Mouse (Mus musculus): ENCODE measurements around the gene Sfn. TPM values are rescaled to one million over a fixed set of nuclear protein-coding genes. Genes with fewer than 3 reads are reported as not detected.

The Sfn gene
- polyA plus RNA-seq, 1 experiment from 2014 or later = 9.0 TPM

GRCm38 (mm10) chr4:133567251-133567650 is 34.7 kb downstream of the Sfn start:
- Histone ChIP-seq H3K4me3 (no peak overlapping the region), H3K4me1 (no peaks in the 10 kb centered on the region)
- WGBS = 33% methylated on average over 8 of the region's 8 CpGs

GRCm38 (mm10) chr4:133563123-133563571 is 38.8 kb downstream of the Sfn start:
- Histone ChIP-seq H3K4me3 (no peak overlapping the region), H3K4me1 (no peaks in the 10 kb centered on the region), H3K27ac (no peak overlapping the region), H3K27me3 (ENCODE audit: poor library complexity, severe bottlenecking) (0 out of 2 replicates have a peak, but pooled peaks cover 2% of the 10 kb centered on the region), H3K9me3 (peaks cover 7% of the 10 kb centered on the region; the same call in 1 of the 2 replicates), H3K36me3 (replicated peaks) (no peaks in the 10 kb centered on the region)
- DNase-seq (ENCODE audit: extremely low spot score, low spot score) = no peak
- 82% methylated on average over 11 of the region's 11 CpGs for WGBS

More at GRCm38 (mm10) chr4:133567251-133567650, 34.7 kb downstream of the Sfn start:
- H3K27ac ChIP-seq = no peak overlapping the region
- DNase-seq (ENCODE audit: extremely low spot score, low spot score) = no peak
- no peaks in the 10 kb centered on the region for H3K27me3 ChIP-seq (ENCODE audit: poor library complexity, severe bottlenecking)
- H3K9me3 ChIP-seq = peaks cover 7% of the 10 kb centered on the region; the same call in 1 of the 2 replicates
- no peaks in the 10 kb centered on the region for H3K36me3 ChIP-seq (replicated peaks)

DNA sequence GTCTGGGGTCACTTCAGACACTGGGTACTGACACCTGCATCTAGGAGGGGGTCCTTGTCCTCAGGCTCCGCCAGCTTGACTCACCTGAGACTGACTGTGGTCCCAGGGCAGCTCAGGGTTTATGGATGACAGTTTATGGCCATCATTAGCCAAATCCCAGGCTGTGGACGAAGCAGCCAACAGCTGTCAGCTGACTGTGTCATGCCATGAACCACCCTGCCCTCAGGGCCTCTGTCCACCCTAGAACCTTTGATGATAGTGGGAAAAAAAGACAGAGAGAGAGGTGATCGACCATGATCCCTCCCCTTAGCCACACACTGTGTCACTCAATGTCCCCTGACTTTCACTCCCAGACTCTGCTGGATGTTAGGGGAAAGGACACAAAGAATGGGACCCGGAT is 40.3 kb downstream of the Sfn start:
- H3K4me3 ChIP-seq = no peak overlapping the region
- H3K27ac ChIP-seq = no peak overlapping the region
- 0 out of 2 replicates have a peak, but pooled peaks cover 2% of the 10 kb centered on the region for H3K27me3 ChIP-seq (ENCODE audit: poor library complexity, severe bottlenecking)
- DNase-seq (ENCODE audit: extremely low spot score, low spot score) = no peak
- H3K9me3 ChIP-seq = peaks cover 7% of the 10 kb centered on the region; the same call in 1 of the 2 replicates
- no peaks in the 10 kb centered on the region for H3K36me3 ChIP-seq (replicated peaks)
- 76% methylated on average over 4 of the region's 4 CpGs for WGBS
- peaks cover 5% of the 10 kb centered on the region for H3K4me1 ChIP-seq

GRCm38 (mm10) chr4:133559846-133560245 is 42.1 kb downstream of the Sfn start:
- DNase-seq (ENCODE audit: extremely low spot score, low spot score) = no peak
- Histone ChIP-seq H3K27ac (no peak overlapping the region), H3K27me3 (ENCODE audit: poor library complexity, severe bottlenecking) (0 out of 2 replicates have a peak, but pooled peaks cover 2% of the 10 kb centered on the region), H3K9me3 (peaks cover 7% of the 10 kb centered on the region; the same call in 1 of the 2 replicates), H3K4me3 (no peak overlapping the region), H3K4me1 (peaks cover 5% of the 10 kb centered on the region), H3K36me3 (replicated peaks) (no peaks in the 10 kb centered on the region)
- 77% methylated on average over 4 of the region's 4 CpGs for WGBS

GRCm38 (mm10) chr4:133557041-133557717 is 44.8 kb downstream of the Sfn start:
- DNase-seq (ENCODE audit: extremely low spot score, low spot score) = no peak
- Histone ChIP-seq H3K4me3 (no peak overlapping the region), H3K27ac (no peak overlapping the region), H3K9me3 (no peaks in the 10 kb centered on the region), H3K4me1 (peaks cover 5% of the 10 kb centered on the region), H3K36me3 (replicated peaks) (no peaks in the 10 kb centered on the region), H3K27me3 (ENCODE audit: poor library complexity, severe bottlenecking) (peaks cover 18% of the 10 kb centered on the region; the same call in 1 of the 2 replicates)
- WGBS = 40% methylated on average over 10 of the region's 10 CpGs

- Histone ChIP-seq H3K4me3 (no peak overlapping the region), H3K4me1 (peaks cover 5% of the 10 kb centered on the region), H3K27me3 (ENCODE audit: poor library complexity, severe bottlenecking) (peaks cover 16% of the 10 kb centered on the region; the same call in 1 of the 2 replicates), H3K27ac (no peak overlapping the region), H3K36me3 (replicated peaks) (no peaks in the 10 kb centered on the region), H3K9me3 (no peaks in the 10 kb centered on the region)
- 80% methylated on average over 19 of the region's 19 CpGs for WGBS
- no peak for DNase-seq (ENCODE audit: extremely low spot score, low spot score)
Measured at GRCm38 (mm10) chr4:133553448-133554330, 48.3 kb downstream of the Sfn start.

- no peak for DNase-seq (ENCODE audit: extremely low spot score, low spot score)
- no peak within 1 kb of the TSS for H3K4me3 ChIP-seq
- H3K36me3 ChIP-seq (replicated peaks) = no peaks in the 10 kb centered on the region
- peaks cover 16% of the 10 kb centered on the region; the same call in 1 of the 2 replicates for H3K27me3 ChIP-seq (ENCODE audit: poor library complexity, severe bottlenecking)
- H3K9me3 ChIP-seq = no peaks in the 10 kb centered on the region
- H3K4me1 ChIP-seq = peaks cover 5% of the 10 kb centered on the region
- no peak within 1 kb of the TSS for H3K27ac ChIP-seq
- 76% methylated on average over 10 of the region's 10 CpGs for WGBS
Measured at GRCm38 (mm10) chr4:133552768-133553447, 49.1 kb downstream of the Sfn start, which contains the start of gene Nr0b2. Gene Nr0b2, plus strand, starts transcription at chr4:133553376.

DNA sequence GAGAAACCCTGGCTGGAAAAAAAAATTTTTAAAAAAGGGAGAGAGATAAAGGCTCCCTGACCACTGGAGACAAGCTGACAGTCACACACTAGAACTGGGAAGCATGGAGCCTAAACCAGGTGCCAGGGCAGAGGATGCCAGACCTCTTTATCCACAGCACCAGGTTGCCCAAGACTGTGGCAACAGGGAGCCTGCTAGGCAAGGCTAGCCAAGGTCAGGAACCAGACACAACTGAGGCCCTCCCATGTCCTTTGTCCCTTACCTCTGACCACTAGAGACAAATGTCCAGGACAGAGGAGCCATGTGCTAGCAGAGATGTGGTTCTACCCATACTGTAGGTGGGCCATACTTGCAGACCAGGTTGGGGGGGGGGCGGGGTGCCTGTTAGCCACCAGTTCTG is 49.9 kb downstream of the Sfn start:
- H3K36me3 ChIP-seq (replicated peaks) = no peaks in the 10 kb centered on the region
- no peak for DNase-seq (ENCODE audit: extremely low spot score, low spot score)
- 88% methylated on average over 1 of the region's 1 CpGs for WGBS
- no peak overlapping the region for H3K4me3 ChIP-seq
- peaks cover under 1% of the 10 kb centered on the region for H3K4me1 ChIP-seq
- no peak overlapping the region for H3K27ac ChIP-seq
- no peaks in the 10 kb centered on the region for H3K9me3 ChIP-seq
- H3K27me3 ChIP-seq (ENCODE audit: poor library complexity, severe bottlenecking) = peaks cover 16% of the 10 kb centered on the region; the same call in 1 of the 2 replicates

Small RNA genes within 50 kb of the gene (microRNA-seq; reads per million reads assigned to microRNA genes)
- not detected for gene Gm23158

Other genes with a start within 250 kb of the Sfn start
- gene Wdtc1, start 248.7 kb downstream of the Sfn start, polyA plus RNA-seq (2016; fragmentation: Nextera tagmentation; extraction: Ambion mirVana) = 16.8 and 17.0 TPM in 2 replicates
- 7.9 and 8.1 TPM in 2 replicates for gene Slc9a1, start 232.5 kb downstream of the Sfn start, polyA plus RNA-seq (2016; fragmentation: Nextera tagmentation; extraction: Ambion mirVana)
- gene Tent5b, start 122.0 kb downstream of the Sfn start, polyA plus RNA-seq (2016; fragmentation: Nextera tagmentation; extraction: Ambion mirVana) = 0.71 and 1.2 TPM in 2 replicates
- gene Trnp1, start 103.6 kb downstream of the Sfn start, polyA plus RNA-seq (2016; fragmentation: Nextera tagmentation; extraction: Ambion mirVana) = 0.36 and 0.48 TPM in 2 replicates
- gene Kdf1, start 83.2 kb downstream of the Sfn start, polyA plus RNA-seq (2016; fragmentation: Nextera tagmentation; extraction: Ambion mirVana) = 4.1 and 4.8 TPM in 2 replicates
- 475 and 509 TPM in 2 replicates for gene Nudc, start 56.2 kb downstream of the Sfn start, polyA plus RNA-seq (2016; fragmentation: Nextera tagmentation; extraction: Ambion mirVana)
- not detected in 2 replicates for gene Nr0b2, start 48.8 kb downstream of the Sfn start, polyA plus RNA-seq (2016; fragmentation: Nextera tagmentation; extraction: Ambion mirVana)
- gene Gpatch3, start 27.4 kb downstream of the Sfn start, polyA plus RNA-seq (2016; fragmentation: Nextera tagmentation; extraction: Ambion mirVana) = 10.0 and 10.4 TPM in 2 replicates
- 27.2 and 30.3 TPM in 2 replicates for gene Gpn2, start 17.8 kb downstream of the Sfn start, polyA plus RNA-seq (2016; fragmentation: Nextera tagmentation; extraction: Ambion mirVana)
- 2.4 and 2.8 TPM in 2 replicates for gene Zdhhc18, start 48.0 kb upstream of the Sfn start, polyA plus RNA-seq (2016; fragmentation: Nextera tagmentation; extraction: Ambion mirVana)
- 16.3 and 17.3 TPM in 2 replicates for gene Pigv, start 70.5 kb upstream of the Sfn start, polyA plus RNA-seq (2016; fragmentation: Nextera tagmentation; extraction: Ambion mirVana)
- 35.3 and 38.8 TPM in 2 replicates for gene Arid1a, start 154.6 kb upstream of the Sfn start, polyA plus RNA-seq (2016; fragmentation: Nextera tagmentation; extraction: Ambion mirVana)